Mouse (Mus musculus) right cerebral cortex, adult 18-20 months (tissue): ENCODE results near the gene Mmrn2.
"Not testable (repeated sequence)": the region's sequence is repeated elsewhere in the genome, so short reads cannot be mapped to it uniquely, and the experiment has no call there.

Experiments
- DNase-seq: peaks from one replicate; pipeline ENCODE4 v3.0.0; 2022; ENCODE audit warnings: mixed read lengths

Gene Mmrn2

GRCm38 (mm10) chr14:34410716-34411115 is 35.5 kb downstream of the Mmrn2 start:
- DNase-seq, result no peak

- DNase-seq, result peak; percentile 20
Observed at GRCm38 (mm10) chr14:34412164-34412896, 37.1 kb downstream of the Mmrn2 start.

DNA sequence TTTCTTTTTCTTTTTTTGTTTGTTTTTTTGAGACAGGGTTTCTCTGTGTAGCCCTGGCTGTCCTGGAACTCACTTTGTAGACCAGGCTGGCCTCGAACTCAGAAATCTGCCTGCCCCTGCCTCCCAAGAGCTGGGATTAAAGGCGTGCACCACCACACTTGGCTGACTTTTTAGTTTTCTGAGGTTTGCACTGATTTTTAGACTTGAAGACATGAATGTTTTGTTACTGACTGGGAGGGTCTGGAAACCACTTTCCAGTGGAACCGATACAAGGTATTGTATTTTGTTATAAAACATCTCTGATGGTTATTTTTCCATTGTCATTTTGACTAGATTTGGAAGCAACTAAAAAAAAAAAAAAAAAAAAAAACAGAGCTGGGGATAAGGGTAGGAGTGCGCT is 41.7 kb downstream of the Mmrn2 start:
- DNase-seq, result not testable (repeated sequence)

GRCm38 (mm10) chr14:34417501-34417900 is 42.2 kb downstream of the Mmrn2 start:
- no peak for DNase-seq

DNA sequence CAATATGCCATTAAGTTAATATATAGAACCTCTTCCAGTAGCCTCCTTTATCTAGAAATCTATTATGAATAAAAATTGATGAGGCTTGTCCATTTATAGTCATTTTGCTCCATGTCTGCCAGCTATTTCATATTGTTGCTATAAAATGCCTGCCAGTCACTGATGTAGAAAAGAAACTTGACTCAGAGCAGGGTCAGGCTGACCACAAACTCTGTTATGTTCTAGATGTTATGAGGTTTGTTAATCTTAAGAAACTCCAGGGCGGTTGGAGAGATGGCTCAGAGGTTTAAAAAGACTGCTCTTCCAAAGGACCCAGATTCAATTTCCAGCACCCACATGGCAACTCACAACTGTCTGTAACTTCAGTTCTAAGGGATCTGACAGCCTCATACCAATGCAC is 45.8 kb downstream of the Mmrn2 start:
- DNase-seq, result no peak

DNA sequence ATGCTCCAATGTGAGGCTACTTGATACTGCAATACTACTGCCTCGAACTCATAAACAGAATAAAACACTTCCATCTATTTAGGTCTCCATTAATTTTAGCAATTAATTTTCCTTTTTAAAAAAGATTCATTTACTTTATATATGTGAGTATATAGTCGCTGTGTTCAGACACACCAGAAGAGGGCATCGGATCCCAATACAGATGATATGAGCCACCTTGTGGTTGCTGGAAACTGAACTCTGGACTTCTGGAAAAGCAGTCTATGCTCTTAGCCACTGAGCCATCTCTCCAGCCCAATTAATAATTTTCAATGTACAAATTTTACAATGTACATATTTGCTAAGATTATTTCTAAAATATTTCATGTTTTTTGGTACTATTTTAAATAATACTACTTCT is 53.0 kb downstream of the Mmrn2 start:
- no peak for DNase-seq

DNA sequence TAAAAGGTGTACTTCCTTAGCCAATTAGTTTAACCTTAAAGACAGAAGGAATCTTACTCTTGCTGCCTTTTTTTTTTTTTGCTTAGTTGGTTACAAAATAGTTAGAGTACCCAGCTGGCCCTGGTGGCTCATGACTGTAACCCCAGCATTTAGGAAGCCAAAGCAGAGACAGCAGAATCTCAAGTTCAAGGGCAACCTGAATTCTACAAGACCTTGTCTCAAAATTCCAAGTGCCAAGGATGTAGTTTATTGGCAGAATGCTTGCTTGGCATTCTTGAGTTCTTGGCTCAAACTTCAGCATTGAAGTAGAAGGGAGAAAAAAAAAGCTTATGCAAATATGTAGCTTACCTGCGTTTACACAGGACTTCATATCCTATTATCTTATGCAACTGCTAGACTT is 53.8 kb downstream of the Mmrn2 start:
- no peak for DNase-seq

- DNase-seq, result no peak
Observed at GRCm38 (mm10) chr14:34440526-34441066, 65.3 kb downstream of the Mmrn2 start.

DNA sequence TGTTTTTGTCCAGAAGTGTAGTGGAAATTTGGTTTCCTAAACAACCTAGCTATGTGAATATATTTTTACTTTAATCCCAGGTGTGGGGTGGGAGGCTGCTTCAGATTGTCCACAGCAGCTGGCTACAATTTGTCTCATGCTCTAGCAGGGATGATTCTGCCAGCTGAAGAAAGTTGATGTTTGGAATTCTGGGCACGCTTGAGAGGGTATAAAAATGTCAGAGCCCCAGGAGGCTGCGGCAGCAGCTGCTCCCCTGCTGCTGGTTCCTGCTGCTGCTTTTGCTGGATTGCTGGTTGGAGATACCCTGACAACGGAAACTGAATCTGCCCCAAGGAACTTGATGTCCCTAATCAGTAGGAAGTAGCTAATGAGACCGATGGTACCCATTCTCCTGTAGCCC is 67.3 kb downstream of the Mmrn2 start:
- no peak for DNase-seq

GRCm38 (mm10) chr14:34444368-34444767 is 69.1 kb downstream of the Mmrn2 start:
- DNase-seq, result no peak

DNA sequence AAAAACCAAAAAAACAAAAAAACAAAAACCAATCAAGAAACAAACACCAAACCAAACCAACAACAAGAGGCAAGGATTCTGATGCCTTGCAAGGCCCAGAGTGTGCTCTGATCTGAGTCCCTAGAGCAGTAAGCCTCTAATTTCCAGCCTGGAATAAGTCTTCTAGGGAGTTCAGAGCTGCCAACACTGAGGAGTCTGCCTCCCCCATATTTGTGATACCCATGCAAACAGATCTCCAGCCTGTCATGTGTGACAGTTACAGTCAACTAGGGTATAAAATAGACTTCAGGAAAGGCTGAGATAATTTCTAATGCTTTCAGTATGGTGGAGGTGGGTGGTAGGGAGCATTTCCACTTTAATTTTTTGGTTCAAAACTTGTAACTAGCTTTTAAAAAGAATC is 69.7 kb downstream of the Mmrn2 start:
- no peak for DNase-seq

DNA sequence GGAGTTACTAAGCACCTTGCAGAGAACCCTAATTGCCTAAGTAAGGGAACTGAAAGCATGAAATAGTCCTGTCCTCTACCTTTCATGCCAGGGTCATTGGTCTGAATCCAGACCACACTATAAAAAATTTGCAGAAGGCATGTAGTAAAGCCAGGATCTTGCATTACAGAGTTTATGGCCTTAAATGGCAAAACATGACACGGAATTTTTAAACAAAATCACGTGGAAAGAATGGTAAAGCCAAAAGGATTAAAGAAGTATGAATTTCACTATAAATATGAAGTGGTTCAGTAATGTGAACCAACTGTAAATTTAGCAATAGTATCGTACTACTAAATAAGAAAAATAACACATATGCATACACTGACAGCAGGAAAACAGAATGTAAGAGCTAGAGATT is 70.1 kb downstream of the Mmrn2 start:
- DNase-seq, result no peak

GRCm38 (mm10) chr14:34446624-34447023 is 71.4 kb downstream of the Mmrn2 start:
- no peak for DNase-seq

DNA sequence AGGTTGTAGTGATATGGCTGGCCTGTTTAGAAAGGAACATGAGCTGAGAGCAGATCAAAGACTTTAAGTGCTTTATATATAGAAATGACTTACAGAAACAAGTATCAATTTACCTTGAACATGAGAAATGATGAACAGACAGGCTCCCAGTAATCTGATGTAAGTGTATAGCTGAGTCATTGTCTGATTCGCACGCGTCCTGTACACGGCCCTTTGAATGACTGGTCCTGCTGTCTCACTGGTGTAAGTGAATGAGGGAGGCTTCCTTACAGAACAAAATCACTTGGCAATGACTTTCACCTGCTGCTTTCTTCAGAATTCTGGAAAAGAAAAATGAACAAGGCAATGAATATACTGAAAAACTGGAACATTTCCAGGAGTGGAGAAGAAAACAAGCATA is 72.4 kb downstream of the Mmrn2 start:
- DNase-seq, result no peak

DNA sequence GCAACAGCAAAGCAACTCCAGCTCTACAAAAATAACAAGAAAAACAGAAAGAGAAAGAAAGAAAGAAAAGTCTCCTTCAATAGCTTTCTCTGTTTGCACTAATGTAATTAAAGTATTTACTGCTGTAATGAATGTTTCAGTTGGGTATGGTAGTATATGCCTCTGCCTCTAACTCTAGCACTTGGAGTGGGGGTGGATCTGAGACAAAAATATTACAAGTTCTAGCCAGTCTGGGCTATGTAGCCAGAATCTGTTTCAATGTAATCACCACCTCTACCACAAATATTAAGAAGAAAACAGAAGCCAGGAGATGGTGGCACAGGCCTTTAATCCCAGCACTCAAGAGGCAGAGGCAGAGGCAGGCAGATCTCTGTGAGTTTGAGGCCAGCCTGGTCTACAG is 73.1 kb downstream of the Mmrn2 start:
- no peak for DNase-seq

DNA sequence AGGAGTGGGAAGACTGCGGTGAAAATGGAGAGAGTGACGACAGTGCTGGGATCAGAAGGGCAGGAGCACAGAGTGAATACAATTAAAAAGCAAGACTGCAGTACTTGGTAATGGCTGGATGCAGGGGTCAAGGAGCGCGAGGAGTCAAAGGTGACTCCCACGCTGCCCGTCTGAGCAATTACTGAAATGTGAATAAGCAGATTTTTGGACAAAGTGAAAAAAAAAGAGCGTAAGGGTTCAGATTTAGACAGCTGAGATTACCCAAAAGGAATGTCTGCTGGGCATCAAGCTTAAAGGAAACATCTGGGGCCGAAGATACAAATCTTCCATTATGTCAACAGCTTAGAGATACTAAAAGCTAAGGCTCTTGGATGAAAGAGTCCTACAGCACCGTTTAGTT is 74.5 kb downstream of the Mmrn2 start:
- DNase-seq, result no peak

DNA sequence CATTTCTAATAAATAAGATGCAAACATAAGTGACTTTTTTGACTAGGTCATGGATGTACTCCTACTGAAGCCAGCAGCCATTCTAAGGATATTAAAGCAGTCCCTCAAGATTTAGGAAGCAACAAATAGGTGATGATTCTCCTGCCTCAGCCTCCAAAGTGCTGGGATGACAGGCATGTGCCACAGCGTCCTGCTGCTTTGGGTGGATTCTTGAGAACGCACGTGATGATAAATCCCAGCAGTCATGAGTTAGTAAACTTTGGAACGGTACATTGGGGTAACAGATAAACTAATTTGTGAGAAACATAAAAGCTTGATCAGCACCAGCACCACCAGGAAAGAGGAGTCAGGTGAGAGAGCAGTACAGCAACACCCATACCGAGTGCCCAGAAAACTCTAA is 75.2 kb downstream of the Mmrn2 start:
- DNase-seq, result no peak

- DNase-seq, result no peak
Observed at GRCm38 (mm10) chr14:34451872-34452271, 76.6 kb downstream of the Mmrn2 start.

DNA sequence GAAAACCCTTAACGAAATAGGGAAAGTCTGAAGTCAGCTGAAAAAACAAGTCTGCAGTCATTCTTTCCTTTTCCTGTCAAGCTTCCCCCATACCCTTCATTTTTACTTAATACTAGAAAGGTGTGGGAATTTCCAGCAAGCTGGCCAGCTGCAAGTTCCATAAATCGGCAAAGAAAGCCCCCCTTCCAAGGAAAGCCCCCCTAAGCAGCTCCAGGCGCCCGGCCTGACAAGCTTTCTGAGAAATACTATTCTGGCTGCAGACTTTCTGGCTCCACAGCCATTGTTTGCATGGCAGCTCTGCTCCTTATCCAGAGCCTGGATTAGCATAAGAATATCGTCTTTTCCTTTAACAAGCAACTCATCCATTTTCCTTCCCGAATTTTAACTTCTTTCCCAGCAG is 78.4 kb downstream of the Mmrn2 start:
- no peak for DNase-seq
